Mouse (Mus musculus) ES-E14 (cell line): ENCODE measurements around the gene Lap3. TPM values are rescaled to one million over a fixed set of nuclear protein-coding genes. Genes with fewer than 3 reads are reported as not detected.
A peak's percentile ranks its signal among the peaks of the same experiment; 100 is the strongest.

Experiments
- DNase-seq: peaks from one replicate; pipeline ENCODE4 v3.0.0-alpha.2; 2013; ENCODE audit warnings: low read depth, low spot score
- H3K27ac ChIP-seq: 2 replicates; pipeline ENCODE4 v1.5.1; 2012; ENCODE audit warnings: low read depth, mild to moderate bottlenecking, low read length, moderate library complexity, mixed read lengths; ENCODE audit not compliant: poor library complexity, insufficient read depth, severe bottlenecking
- H3K36me3 ChIP-seq: 2 replicates; pipeline ENCODE4 v1.6.1; 2012; ENCODE audit warnings: mild to moderate bottlenecking, low read length, moderate library complexity, mixed read lengths; ENCODE audit not compliant: control insufficient read depth, poor library complexity, insufficient read depth, severe bottlenecking
- H3K4me1 ChIP-seq, 2 experiments: fragments of 150-350 bp in 1 of 2; sonication (generic) in 1 of 2; 2 replicates each; pipeline ENCODE4 v1.6.1; 2012; ENCODE audit warnings: low read length in 2 of 2, mild to moderate bottlenecking in 1 of 2, mixed read lengths in 1 of 2; ENCODE audit not compliant: control insufficient read depth in 2 of 2, insufficient read depth in 2 of 2, poor library complexity in 1 of 2
- H3K4me3 ChIP-seq, 2 experiments: fragments of 150-350 bp in 1 of 2; sonication (generic) in 1 of 2; 2 replicates each; pipeline ENCODE4 v1.5.1; 2012; ENCODE audit warnings: low read length in 2 of 2, low read depth in 1 of 2, mild to moderate bottlenecking in 1 of 2, mixed read lengths in 1 of 2; ENCODE audit not compliant: insufficient read depth in 1 of 2, poor library complexity in 1 of 2, severe bottlenecking in 1 of 2
- H3K9ac ChIP-seq: 2 replicates; pipeline ENCODE4 v1.6.1; 2012; ENCODE audit warnings: low read depth, mild to moderate bottlenecking, low read length, mixed read lengths; ENCODE audit not compliant: poor library complexity, insufficient read depth, severe bottlenecking
- H3K9me3 ChIP-seq: fragments of 150-350 bp; sonication (generic); 2 replicates; pipeline ENCODE4 v1.6.1; 2012; ENCODE audit warnings: low read depth, mild to moderate bottlenecking, low read length; ENCODE audit not compliant: control insufficient read depth, insufficient read depth
- CHD2 ChIP-seq: IDR thresholded peaks from 2 replicates; pipeline ENCODE4 v1.6.1; 2014; ENCODE audit warnings: mild to moderate bottlenecking, low read depth, low read length, inconsistent platforms
- HCFC1 ChIP-seq: IDR thresholded peaks from 2 replicates; pipeline ENCODE4 v1.6.1; 2012; ENCODE audit warnings: low read length, inconsistent platforms, borderline replicate concordance; ENCODE audit not compliant: insufficient read depth
- MAFK ChIP-seq: IDR thresholded peaks from 2 replicates; pipeline ENCODE4 v1.6.1; 2014; ENCODE audit warnings: mild to moderate bottlenecking, low read depth, low read length, inconsistent platforms; ENCODE audit not compliant: insufficient read depth
- ZC3H11A ChIP-seq: IDR thresholded peaks from 2 replicates; pipeline ENCODE4 v1.6.1; 2012; ENCODE audit warnings: low read depth, mild to moderate bottlenecking, inconsistent platforms, low read length, borderline replicate concordance
- ZNF384 ChIP-seq: IDR thresholded peaks from 2 replicates; pipeline ENCODE4 v1.6.1; 2012; ENCODE audit warnings: low read depth, low read length, inconsistent platforms
- in situ Hi-C, 2 experiments: fragments of 600-800 bp; cut with MboI; formaldehyde crosslinking; loops; one replicate each; pipeline ENCODE4 v1.15.1; 2025; ENCODE audit warnings: low sequenced_read_pairs in 2 of 2, inconsistent platforms in 1 of 2; ENCODE audit not compliant: unreplicated experiment in 2 of 2
- total RNA-seq: library from RNA; depleted of rRNA; stranded (reverse); fragments of 300-350 nt; gene quantifications from 2 replicates; pipeline ENCODE4 v1.2.3, GENCODE M21; 2012

Lap3 gene
- total RNA-seq, 1 experiment, result 178 TPM

DNA sequence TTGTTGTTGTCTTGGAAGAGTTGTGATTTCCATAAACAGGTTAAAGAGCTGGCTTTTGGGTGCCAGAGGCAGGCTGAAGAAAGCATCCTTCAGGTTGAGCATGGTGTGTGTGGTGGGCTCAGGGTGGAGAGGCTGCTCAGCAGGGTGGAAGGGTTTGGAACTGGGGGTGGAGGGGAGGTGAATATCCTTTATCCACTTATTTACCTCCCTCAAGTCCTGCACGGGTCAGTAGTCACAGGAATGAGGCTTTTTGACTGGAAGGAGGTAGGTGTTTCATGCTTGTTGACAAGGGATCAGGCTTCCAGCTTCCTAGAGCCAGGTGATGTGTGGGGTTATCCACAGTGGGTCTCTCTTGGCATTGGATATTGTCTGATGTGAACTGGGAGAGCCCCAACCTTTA lies 21.4 kb downstream of the Lap3 start:
- H3K27ac ChIP-seq, result no peak overlapping the region
- no peak overlapping the region for H3K4me3 ChIP-seq
- no peak for TF ChIP-seq HCFC1
- TF ChIP-seq ZC3H11A, result no peak
- no peak for TF ChIP-seq MAFK
- TF ChIP-seq CHD2, result no peak
- no peak for TF ChIP-seq ZNF384
- no peaks in the 10 kb centered on the region for H3K4me1 ChIP-seq
- no peaks in the 10 kb centered on the region for H3K9me3 ChIP-seq
- DNase-seq, result no peak
- H3K9ac ChIP-seq, result no peak overlapping the region; the same call in 1 of the 2 replicates
- in situ Hi-C loops, result no loop called here
- peaks cover 26% of the 10 kb centered on the region for H3K36me3 ChIP-seq

GRCm38 (mm10) chr5:45515151-45515743 lies 22.1 kb downstream of the Lap3 start:
- no peak for DNase-seq
- H3K9me3 ChIP-seq, result no peaks in the 10 kb centered on the region
- TF ChIP-seq CHD2, result no peak
- H3K4me3 ChIP-seq, result no peak overlapping the region
- H3K36me3 ChIP-seq, result peaks cover 19% of the 10 kb centered on the region
- no peaks in the 10 kb centered on the region for H3K4me1 ChIP-seq
- no peak overlapping the region for H3K27ac ChIP-seq
- H3K9ac ChIP-seq, result no peak overlapping the region
- in situ Hi-C loops, result no loop called here

GRCm38 (mm10) chr5:45519960-45520808 lies 27.0 kb downstream of the Lap3 start, which contains the start of gene Med28:
Med28 (plus strand) TSS chr5:45520229.
- H3K36me3 ChIP-seq, result peaks cover 8% of the 10 kb centered on the region
- peak within 1 kb of the TSS; percentile 77 to 93 for H3K4me3 ChIP-seq
- H3K9me3 ChIP-seq, result no peaks in the 10 kb centered on the region
- no peak for TF ChIP-seq ZNF384
- TF ChIP-seq HCFC1, result 0 out of 2 replicates have a peak, but pooled peaks have one; percentile 64
- H3K9ac ChIP-seq, result peak within 1 kb of the TSS; percentile 89
- H3K4me1 ChIP-seq, result peaks cover 2 to 3% of the 10 kb centered on the region in 2 experiments; a peak in 1 of 4 replicates
- in situ Hi-C loops, result no loop called here
- H3K27ac ChIP-seq, result peak within 1 kb of the TSS; percentile 22
- peak; percentile 72 for DNase-seq

- TF ChIP-seq MAFK, result no peak
- no peak for TF ChIP-seq ZNF384
- TF ChIP-seq HCFC1, result no peak
- TF ChIP-seq ZC3H11A, result no peak
- no peak for TF ChIP-seq CHD2
- Histone ChIP-seq H3K27ac (no peak overlapping the region), H3K4me1 (peaks cover 2 to 3% of the 10 kb centered on the region in 2 experiments; a peak in 1 of 4 replicates), H3K4me3 (peak overlapping the region; percentile 77 to 93), H3K9me3 (no peaks in the 10 kb centered on the region), H3K9ac (peak overlapping the region; percentile 89), H3K36me3 (peaks cover 12% of the 10 kb centered on the region)
- in situ Hi-C loops, result no loop called here
- DNase-seq, result no peak
These were observed 27.6 kb downstream of the Lap3 start for GRCm38 (mm10) chr5:45520809-45521110.
